Mouse (Mus musculus): ENCODE measurements around the gene Rpusd1.

Gene Rpusd1

DNA sequence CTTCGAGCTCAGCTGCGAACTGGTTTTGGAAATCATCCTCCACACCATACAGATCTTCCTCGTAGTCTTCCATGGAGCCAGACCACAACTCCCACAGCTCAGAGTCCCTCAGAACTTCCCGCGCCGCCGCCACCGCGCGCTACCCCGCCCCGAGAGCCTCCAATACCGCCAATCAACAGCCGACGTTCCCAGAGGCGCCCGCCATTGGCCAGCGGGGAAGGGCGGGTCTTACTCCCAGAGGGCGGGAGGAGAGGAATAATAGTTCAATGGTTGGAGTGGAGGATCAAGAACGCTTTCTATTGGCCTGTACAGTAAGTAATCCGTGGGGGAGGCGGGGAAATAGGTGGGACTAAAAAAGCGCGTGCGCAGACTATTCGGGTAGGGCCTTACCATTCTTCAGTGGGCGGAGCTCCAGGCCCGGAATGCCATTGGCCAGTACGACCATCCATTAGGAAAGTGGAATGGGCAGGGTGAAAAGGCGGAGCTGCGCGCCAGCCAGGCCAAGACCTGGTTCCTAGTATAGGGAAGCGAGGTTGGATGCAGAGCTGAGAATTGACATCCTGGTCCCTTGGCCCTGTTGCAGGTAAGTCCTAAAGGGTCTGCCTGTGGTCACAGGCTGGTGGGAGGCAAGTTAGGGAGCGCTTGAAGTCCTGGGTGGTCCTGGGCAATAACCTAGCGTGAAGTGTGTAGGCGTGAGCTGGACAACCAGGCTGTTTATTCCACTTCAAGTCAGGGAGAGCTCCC is at the start of gene Rpusd1, which contains the start of gene Chtf18:
Gene Rpusd1 (plus strand): TSS at position 406 of the 744 bp plus-strand sequence.
Gene Chtf18 (minus strand): TSS at position 155 of the 744 bp plus-strand sequence.
- peak; percentile 94 to 99 for DNase-seq (ENCODE audit: low spot score in 2 of 2)

DNA sequence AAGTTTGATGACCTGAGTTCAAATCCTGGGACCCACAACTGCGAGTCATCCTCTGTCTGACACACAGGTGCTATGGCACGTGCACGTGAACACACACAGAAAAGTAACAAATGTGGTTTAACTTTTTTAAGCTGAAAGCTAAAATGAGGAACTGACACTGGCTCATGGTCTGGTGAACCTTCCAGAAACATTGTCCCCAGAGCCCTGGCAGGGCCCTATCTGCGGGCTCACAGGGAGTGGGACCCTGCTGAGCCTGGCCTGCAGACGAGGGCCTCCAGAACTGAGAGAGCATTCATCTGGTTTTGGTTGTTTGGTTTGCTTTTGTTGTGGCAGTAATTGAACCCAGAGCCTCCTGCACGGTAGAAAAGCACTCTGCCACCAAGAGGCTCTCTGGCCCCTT is 49.5 kb upstream of the Rpusd1 start:
- DNase-seq (ENCODE audit: low spot score in 2 of 2) = peak in 1 of 2 experiments; percentile 23

DNA sequence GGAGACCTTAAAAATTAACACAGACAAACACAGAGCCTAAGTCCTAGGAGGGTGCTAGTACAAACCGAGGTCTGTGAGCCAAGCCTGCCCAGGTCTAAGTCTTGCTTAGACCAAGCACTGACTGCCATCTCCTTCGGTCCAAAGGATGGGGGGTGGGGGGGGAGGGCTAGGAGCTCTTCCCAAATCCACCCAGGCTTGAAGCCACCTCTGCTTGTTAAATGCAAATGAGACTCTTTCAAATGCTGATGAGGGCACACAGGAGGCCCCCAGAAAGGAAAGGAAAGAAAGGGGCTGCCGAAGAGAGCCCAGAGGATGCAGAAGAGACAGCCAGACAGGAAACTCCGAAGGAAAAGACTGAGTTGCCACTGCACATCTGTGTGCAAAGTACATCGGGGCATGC is 47.7 kb upstream of the Rpusd1 start:
- no peak for DNase-seq (ENCODE audit: low spot score in 2 of 2)

DNA sequence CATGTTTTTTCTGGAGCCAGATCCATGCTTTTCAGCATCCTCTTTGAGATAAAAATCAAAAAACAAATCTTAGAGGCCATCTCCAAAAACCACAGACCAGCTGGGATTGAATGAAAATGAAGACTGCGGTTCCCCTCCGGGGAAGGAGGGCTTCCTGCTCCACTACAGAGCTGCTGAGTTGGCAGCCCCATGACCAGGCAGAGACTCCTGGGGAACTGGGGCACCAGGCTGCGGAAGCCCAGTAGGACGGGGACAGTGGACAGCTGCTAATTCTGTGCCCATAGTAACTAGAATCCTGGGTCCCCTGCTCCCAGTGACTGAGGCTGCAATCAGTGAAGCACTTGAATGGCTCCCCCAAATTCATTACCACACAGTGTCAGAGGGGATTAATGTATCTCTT is 45.8 kb upstream of the Rpusd1 start:
- no peak for DNase-seq (ENCODE audit: low spot score in 2 of 2)

DNA sequence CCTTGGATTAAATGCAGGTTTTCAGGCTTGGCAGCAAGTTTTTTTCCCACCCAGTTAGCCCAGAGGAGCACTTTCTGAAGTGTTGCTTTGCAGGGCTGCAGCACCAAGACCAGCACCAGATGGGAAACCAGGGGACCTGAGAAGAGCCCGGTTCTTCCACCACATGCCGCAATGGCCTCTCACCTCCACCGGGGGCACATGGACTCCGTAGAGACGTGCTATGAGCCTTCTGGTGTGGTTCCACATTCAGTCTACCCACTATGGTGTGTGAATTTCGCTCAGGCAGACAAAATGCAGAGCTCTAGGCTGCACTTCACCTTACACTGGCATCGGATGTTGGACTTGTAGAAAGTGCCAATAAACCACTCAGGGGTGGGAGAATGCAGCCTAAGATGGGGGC is 41.1 kb upstream of the Rpusd1 start:
- peak in 1 of 2 experiments; percentile 44 for DNase-seq (ENCODE audit: low spot score in 2 of 2)

DNA sequence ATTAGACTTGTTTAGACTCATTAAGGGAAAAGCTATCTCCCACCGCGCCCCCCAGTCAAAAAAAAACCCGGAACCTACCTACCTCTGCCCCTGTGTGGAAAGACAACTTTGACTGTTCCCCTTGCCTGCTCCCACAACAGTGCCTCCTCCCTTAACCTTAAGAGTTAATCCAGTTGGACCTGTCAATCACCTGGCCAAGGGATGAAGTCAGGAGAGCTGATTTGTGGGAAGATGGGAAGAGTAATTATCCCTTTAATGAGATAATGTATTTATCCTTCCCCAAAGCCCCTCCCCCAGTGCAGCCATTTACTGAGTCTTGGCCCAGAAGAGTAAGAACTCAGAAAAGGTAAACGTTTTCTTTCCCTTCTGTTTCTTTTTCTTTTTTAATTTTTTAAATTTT is 38.5 kb upstream of the Rpusd1 start:
- DNase-seq (ENCODE audit: low spot score in 2 of 2) = no peak

DNA sequence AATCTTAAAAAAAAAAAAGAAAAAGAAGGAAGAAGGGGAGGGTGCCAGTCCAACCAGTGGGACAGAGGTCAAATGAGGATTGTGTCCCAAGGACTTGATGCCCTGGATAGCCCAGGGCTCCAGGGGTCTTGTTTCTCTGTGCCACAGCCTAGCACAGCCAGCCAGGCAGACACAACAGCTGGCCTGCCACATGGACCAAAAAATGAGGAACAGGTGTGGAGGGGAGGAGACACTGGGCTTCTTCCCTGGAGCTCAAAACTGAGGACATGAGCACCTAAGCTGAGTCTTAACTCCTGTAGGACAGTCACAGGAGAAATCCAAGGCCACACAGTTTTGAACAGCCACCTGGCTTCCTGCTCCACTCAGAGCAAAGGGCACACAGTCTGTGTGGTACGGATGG is 31.2 kb upstream of the Rpusd1 start:
- DNase-seq (ENCODE audit: low spot score in 2 of 2) = no peak

DNA sequence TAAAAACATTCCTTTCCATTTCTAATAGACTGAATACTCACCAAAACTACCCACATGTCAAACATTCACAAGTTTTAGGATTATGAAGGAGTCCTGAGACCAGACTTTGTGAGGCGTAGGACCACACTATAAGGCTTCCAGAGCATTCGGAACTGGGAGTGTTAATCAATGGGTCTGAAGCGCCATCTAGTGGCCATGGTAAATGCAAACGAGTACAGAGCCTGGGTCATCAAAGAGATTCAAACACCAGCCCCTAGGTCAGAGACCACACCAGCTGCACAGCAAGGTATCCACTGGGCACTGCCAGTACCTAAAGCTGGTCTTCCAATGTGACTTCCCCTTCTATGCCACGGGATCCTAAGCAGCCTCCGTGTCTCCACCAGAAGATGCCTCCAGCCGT is 29.0 kb upstream of the Rpusd1 start:
- peak; percentile 49 to 80 for DNase-seq (ENCODE audit: low spot score in 2 of 2)

DNA sequence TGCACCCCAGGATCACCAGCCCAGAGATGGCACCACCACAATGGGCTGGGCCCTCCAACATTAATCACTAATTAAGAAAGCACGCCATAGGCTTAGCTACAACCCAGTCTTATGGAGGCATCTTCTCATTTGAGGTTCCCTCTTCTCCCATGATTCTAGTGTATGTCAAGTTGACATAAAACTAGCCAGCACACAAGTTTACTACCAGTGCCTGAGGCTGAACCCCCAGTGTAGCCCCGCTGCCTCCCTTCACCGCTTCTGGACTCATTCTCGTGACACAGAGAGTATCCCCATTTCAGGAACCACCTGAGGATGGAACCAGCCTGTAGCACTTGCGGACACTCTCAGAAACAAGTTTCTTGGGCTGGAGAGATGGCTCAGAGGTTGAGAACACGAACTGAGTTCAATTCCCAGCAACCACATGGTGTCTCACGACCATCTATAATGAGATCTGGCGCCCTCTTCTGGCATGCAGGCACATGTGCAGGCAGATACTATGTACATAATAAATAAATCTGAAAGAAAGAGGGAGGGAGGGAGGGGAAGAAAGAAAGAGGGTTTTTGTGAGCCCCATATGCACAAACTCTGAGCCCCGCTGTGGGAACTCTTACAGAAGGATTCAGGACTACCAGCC is 26.5 kb upstream of the Rpusd1 start:
- peak in 1 of 2 experiments; percentile 39 for DNase-seq (ENCODE audit: low spot score in 2 of 2)

DNA sequence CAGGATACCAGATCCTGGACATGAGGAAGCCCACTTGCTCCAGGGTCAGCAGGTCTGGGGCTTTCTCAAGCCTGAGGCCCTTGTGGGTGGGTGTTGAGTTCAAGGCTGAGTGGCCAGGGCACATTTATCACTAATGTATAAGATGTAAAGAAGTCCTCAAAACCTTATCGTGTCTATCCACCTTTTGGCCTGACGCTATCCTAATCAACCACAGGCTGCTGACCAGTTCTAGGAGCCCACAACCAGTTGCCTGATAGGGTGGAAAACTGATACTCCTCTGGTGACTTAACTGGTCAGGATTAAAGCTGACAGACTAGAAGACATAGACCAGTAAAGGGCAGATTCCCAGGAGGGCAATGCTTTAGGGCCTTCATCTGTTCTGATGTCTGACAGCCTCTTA is 17.5 kb upstream of the Rpusd1 start:
- DNase-seq (ENCODE audit: low spot score in 2 of 2) = no peak

DNA sequence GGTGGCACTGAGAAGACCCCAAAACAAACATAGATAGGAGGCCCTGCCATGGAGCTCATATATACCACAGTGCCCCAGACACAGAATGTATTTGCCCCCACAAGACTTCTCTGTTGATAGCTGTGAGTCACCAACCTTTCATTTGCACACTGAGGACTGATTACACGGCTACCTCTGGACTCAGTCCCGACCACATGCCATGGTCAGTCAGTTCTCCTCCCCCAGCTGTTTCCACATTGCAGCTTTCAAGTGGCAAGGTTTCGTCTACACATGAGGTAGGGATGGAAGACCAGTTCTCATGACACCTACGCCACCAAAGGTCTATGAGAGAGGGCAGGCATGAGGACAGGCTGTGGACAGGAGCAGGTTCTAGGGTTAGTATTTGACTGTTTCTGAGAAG is 16.3 kb upstream of the Rpusd1 start:
- no peak for DNase-seq (ENCODE audit: low spot score in 2 of 2)

DNA sequence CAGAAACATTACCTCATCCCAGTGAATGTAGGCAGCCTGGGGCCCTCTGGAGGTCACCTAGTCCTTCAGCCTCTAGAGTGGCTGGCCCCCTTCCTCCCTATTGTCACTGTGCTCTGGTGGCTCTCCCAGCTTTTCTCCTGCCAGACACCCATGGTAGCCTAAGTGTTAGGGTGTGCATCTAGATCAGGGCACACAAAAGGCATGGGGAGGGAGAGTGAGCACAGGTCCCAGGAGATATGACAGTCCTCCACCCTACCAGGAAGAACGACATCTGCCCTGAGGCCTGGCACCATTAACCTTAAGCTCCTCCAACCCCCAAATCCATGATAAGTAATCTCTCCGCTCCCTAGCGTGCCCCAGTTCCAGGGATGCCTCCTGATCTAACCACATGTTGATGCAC is 11.8 kb upstream of the Rpusd1 start:
- no peak for DNase-seq (ENCODE audit: low spot score in 2 of 2)

DNA sequence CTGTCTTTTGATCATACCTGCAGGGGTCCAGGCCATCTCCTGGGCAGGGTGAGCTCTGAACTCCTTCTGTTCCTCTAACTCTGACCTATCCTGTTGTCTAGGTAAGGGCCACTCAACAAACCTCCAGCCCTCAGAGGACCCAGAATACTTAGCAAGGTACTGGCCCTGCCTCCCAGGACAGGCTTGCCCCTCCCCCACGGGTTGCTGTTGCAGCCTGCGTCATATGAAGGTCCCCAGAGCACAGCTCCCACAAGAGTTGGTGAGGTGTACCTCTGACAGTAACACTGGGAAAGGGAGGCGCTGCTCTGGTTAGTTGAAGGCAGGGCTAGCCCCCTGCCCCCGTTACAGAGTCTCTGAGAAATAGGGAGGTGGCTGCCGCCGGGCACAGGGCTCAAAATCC is 11.3 kb upstream of the Rpusd1 start:
- DNase-seq (ENCODE audit: low spot score in 2 of 2) = no peak

DNA sequence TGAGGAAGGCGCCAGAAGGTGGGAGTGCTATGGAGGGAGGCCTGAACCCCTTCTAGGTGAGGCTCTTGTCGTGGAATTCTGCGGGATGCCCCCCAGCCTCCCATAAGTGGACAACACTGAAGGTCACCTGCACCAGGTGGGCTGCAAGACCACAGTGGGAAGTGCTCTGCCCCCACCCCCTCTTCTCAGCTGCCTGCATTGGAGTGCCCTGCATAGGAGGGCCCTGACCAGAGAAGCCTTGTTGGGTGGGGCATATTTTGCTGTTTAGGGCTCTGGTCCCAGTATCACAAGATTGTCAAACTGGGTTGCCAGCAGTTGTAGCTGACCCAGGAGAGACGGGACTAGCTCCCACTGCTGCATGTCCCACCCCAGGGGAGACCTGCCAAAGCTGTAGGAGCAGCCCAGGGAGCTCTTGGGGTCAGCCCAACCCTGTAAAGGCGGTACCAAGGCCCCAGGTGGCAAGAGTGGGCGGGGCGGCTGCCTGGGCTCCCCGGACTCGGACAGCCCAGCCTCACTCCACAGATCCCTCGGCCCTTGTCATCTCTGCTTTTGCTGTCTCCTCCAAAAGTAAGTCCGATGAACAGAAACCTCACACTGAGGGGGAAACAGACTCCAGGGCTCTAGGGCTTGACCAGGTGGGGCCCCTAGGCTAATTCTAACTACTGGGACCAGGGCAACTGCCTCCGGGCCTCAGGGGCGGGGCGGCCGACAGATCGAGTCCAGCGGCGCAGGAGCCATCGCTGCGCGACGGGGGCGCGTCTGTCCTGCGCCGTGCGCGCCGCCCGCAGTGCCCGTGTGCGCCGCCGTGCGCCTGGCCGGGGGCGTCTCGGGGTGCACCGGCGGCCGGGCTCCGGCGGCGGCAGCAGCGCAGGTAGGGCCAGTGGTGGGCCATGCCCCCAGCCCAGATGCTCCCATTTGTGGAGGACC is 10.5 kb upstream of the Rpusd1 start, which contains the start of gene Gng13:
Gene Gng13 (plus strand): TSS at position 461 of the 927 bp plus-strand sequence.
- DNase-seq (ENCODE audit: low spot score in 2 of 2) = no peak

DNA sequence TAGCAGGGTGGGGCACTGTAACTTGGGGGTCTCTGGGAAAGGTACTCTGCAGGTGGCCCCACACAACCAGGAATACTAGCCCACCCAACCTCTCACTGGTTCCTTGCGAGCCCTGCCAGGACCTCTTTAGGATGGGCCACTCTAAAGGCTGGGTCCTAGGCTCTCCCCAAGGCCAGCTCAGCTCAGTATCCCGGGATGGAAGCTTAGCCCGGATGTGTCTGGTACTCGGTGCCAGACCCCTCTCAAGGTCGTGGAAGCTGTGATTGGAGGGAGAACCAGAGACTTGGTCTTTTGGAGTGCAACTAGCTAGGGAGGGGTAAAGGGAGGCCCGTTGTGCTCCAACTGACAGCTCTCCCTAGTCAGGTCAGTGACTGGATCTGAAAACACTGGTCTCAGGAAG is 9.8 kb upstream of the Rpusd1 start:
- DNase-seq (ENCODE audit: low spot score in 2 of 2) = no peak

DNA sequence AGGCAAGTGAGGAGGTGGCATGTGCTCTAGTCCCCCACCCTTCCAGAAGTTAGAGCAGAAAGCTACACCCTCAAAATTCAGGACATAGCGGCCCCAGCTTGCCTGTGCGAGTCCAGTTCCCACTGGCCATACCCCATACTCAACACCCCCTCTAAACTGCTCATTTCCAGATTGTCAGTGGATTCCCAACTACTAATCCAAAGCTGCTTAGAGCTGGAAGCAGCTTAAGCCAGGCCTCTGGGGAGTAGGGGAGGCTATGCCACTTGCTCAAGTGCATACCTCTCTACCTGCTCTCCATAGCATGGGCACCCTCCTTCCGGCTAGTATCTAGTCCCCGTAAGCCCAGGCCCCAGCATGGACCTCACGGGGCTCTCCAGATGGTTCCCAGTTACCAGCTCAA is 6.0 kb upstream of the Rpusd1 start:
- DNase-seq (ENCODE audit: low spot score in 2 of 2) = no peak

DNA sequence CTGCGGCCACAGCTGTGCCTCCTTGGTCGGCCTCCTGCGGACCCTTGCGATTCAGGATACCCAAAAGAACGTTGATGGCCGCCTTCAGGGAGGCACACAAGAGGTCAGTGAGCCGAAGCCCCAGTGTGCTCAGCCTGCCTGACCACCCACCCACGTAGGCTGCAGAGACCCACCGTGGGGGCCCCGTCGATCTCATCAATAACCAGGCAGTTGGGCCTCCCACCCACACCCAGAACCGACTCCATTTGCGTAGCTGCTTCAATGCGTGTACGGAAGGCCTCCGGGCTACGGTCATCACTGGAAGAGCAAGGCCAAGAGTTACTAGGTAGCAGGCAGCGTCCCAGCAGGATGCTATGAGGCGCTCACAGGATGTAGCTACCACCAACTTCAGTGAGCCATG is 4.0 kb upstream of the Rpusd1 start:
- no peak for DNase-seq (ENCODE audit: low spot score in 2 of 2)

DNA sequence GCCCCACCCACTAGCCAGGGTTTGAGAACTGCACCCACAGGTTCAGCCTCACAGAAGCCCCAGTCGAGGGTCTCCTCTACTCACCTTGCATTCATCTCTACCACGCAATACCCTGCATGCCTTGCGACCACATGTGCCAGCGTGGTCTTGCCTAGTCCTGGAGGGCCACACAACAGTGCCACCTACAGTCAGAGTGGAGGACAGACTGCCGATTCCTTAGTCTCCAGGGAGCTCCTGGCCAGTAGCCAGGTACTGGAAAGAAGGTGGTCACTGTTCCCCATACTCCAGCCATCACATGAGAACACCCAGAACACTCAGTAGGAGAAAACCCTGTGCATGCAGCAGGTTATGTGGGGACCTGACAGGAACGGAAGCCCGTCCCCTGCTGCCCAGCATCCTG is 3.6 kb upstream of the Rpusd1 start:
- DNase-seq (ENCODE audit: low spot score in 2 of 2) = no peak

DNA sequence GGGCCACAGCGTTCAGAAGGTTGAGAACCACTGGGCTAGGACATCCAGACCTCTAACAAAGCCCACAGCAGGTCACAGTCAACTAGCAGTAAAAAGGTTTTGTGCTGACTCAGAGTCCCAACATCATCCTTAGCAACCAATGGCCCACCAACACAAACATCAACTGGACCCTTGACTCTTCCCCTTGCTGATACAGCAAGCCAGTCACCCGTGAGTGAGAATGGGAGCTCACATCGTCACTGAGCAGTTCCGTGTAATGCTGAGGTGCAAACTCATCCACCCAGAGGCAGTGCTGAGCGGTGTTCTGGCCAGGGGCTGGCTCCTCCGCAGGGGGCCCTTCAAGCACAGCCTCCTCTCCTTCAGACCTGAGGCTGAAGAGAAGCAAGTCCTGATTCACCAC is 2.2 kb upstream of the Rpusd1 start:
- DNase-seq (ENCODE audit: low spot score in 2 of 2) = no peak

DNA sequence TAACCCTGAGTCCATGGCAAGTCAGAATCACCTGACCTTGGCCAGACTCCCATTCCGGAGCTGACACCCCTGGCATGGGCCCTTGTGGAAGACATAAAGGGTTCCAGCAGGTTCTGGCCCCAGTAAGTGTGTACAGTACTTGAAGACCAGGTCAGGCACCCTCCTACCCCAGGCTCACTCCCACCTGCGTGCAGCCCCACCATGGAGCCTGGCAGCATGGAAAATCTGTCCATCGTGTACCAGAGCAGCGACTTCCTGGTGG is 470 bp downstream of the Rpusd1 start:
- DNase-seq (ENCODE audit: low spot score in 2 of 2) = no peak

DNA sequence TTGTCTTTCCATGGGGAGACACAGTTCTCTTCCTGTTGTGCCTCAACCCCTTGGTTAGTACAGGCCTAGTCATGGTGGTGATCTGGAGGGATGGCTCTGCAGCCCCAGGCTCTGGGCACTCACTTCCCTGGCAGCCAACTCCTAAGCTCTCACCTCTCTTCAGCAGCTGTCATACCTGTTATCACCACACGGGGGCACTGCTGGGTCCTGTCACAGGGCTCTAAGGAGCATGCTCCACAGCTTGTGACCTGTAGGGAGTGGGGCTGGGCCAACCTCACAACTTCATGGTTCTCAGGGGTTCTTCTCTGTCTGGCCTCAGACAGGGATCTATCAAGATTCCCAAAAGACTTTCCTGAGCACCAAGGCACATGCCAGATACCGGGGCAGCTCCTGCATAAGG is 4.6 kb downstream of the Rpusd1 start:
- peak; percentile 75 to 90 for DNase-seq (ENCODE audit: low spot score in 2 of 2)

DNA sequence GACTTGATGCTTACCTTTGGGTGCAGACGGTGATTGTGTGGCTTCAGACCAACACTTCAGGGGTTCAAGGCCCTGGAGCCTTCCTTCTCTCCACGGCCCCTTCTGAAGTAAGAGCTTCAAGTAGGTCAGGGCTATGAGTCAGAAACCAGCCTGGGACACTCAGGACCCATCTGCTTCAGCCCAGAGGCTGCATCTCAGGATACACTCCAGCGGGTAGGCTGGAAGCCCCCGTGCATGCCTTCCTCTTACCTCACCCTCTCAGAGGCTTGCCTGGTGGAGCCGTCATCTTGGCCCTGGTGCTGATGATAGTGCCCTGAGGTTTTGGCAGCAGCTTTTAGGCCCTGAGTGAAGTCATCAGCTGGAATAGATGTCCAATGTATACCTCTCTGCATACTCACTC is 7.8 kb downstream of the Rpusd1 start:
- DNase-seq (ENCODE audit: low spot score in 2 of 2) = no peak

DNA sequence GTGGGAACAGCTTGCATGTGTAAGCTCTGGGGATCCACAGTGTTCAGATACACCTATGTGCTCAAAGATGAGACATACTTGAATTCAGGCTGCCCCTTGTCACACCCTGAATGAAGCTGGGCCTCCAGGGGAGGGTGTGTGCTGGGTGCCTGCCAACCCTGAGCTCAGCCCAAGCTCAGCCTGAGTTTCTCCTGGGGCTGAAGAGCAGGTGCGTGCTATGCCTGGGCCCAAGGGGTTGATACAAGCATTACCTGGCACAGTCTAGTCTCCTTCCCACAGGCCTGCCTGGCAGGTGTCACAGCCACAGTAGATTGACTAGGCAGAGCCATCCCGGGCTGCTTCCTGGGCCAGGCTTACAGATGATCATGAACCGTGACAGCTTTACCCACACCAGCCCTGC is 8.3 kb downstream of the Rpusd1 start, which contains the start of gene Mslnl:
Gene Mslnl (plus strand): TSS at position 298 of the 400 bp plus-strand sequence.
- DNase-seq (ENCODE audit: low spot score in 2 of 2) = no peak
